Mouse (Mus musculus) hindbrain, embryonic 16.5 days (tissue): ENCODE measurements at regions not wholly inside any gene's neighbourhood (a gene's known extent, or its start where the extent isn't known, plus 50 kb on each side); places are given as distances from the start of the nearest gene placed in this dataset.

ENCODE experiments used
- ATAC-seq: fragments of 200-750 bp; cut with Nextera tagmentation; 2 replicates; pipeline ENCODE4 v1.8.0; 2017; ENCODE audit warnings: moderate TSS enrichment, moderate library complexity
- H3K27ac ChIP-seq: fragments of 300-500 bp; sonication (generic); 2 replicates; pipeline ENCODE4 v1.5.1; 2014; ENCODE audit warnings: low read depth, mild to moderate bottlenecking, control low read depth, low read length, moderate library complexity
- H3K27me3 ChIP-seq: fragments of 300-500 bp; sonication (generic); replicated peaks from 2 replicates; pipeline ENCODE4 v1.6.1; 2014; ENCODE audit warnings: low read length; ENCODE audit not compliant: control insufficient read depth, insufficient read depth
- H3K36me3 ChIP-seq: fragments of 300-500 bp; sonication (generic); 2 replicates; pipeline ENCODE4 v1.6.1; 2014; ENCODE audit warnings: mild to moderate bottlenecking, low read length, moderate library complexity, mixed read lengths; ENCODE audit not compliant: control insufficient read depth, insufficient read depth
- H3K4me1 ChIP-seq: fragments of 300-500 bp; sonication (generic); 2 replicates; pipeline ENCODE4 v1.6.1; 2014; ENCODE audit warnings: low read depth, low read length; ENCODE audit not compliant: control insufficient read depth, insufficient read depth
- H3K4me2 ChIP-seq: fragments of 300-500 bp; sonication (generic); 2 replicates; pipeline ENCODE4 v1.6.1; 2014; ENCODE audit warnings: mild to moderate bottlenecking, low read length, control low read depth, moderate library complexity
- H3K4me3 ChIP-seq: fragments of 300-500 bp; sonication (generic); 2 replicates; pipeline ENCODE4 v1.5.1; 2014; ENCODE audit warnings: mild to moderate bottlenecking, low read length, control low read depth, moderate library complexity
- H3K9ac ChIP-seq: fragments of 300-500 bp; sonication (generic); 2 replicates; pipeline ENCODE4 v1.6.1; 2014; ENCODE audit warnings: low read depth, mild to moderate bottlenecking, control low read depth, low read length, moderate library complexity
- H3K9me3 ChIP-seq: fragments of 300-500 bp; sonication (generic); 2 replicates; pipeline ENCODE4 v1.6.1; 2014; ENCODE audit warnings: mild to moderate bottlenecking, low read length, moderate library complexity; ENCODE audit not compliant: control insufficient read depth
- WGBS: fragments of 180-500 bp; shearing (Covaris S2); extraction: QIAGEN DNeasy Blood & Tissue Kit; methylation state at CpG from one replicate; pipeline ENCODE4 v1.1.7; 2014; 5-methylcytosine and 5-hydroxymethylcytosine counted together

DNA sequence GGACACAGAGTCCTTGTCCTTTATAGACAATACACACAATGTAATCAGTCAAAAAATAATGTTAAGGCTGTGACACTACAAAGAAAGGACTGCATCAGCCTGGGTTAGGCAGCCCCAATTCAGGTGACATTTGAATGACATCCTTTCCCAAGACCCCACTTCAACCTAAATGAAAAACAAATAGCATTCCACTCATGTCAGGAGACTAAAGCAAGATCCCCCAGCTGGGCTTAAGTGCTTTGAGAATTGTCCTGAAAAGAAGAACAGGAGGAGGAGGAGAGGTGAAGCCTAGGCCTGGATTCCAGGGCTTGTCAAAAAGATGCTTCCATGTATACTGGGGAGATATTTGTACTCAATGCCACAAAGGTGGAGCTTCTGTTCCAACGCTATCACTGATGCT lies 594.7 kb upstream of the Adamts9 start:
- no peak overlapping the region for H3K4me2 ChIP-seq
- H3K9me3 ChIP-seq: no peaks in the 10 kb centered on the region
- WGBS: 71% methylated on average over 1 of the region's 1 CpGs
- no peak overlapping the region for H3K27ac ChIP-seq
- H3K4me3 ChIP-seq: no peak overlapping the region
- ATAC-seq: no peak
- no peaks in the 10 kb centered on the region for H3K36me3 ChIP-seq
- H3K4me1 ChIP-seq: no peaks in the 10 kb centered on the region
- no peaks in the 10 kb centered on the region for H3K27me3 ChIP-seq
- no peak overlapping the region for H3K9ac ChIP-seq

DNA sequence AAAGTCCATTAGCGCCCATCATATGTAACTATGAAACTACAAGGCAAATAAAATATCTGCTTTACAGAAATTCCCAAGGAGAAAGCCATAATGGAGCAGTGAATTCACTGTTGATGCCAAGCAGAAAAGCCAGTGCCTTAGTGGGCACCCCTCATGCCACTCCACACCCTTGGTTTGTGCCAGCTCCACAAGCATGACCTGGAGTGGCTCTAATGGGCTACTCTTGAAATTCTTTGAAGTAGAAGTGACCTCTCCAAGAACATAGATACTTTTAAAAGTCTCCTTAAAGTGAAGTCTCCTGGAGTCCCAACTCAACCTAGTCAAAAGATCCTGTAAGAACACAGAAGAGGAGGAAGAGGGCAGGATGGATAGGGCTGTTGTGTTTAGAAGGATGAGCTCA lies 593.8 kb upstream of the Adamts9 start:
- 100% methylated on average over 1 of the region's 1 CpGs for WGBS
- Histone ChIP-seq H3K9ac (no peak overlapping the region), H3K27me3 (no peaks in the 10 kb centered on the region), H3K4me2 (no peak overlapping the region), H3K4me3 (no peak overlapping the region), H3K9me3 (no peaks in the 10 kb centered on the region), H3K4me1 (no peaks in the 10 kb centered on the region), H3K27ac (no peak overlapping the region), H3K36me3 (no peaks in the 10 kb centered on the region)
- ATAC-seq: no peak

GRCm38 (mm10) chr6:93513818-93514217 lies 570.5 kb upstream of the Adamts9 start:
- H3K27ac ChIP-seq: no peak overlapping the region
- no peaks in the 10 kb centered on the region for H3K27me3 ChIP-seq
- H3K9ac ChIP-seq: no peak overlapping the region
- ATAC-seq: no peak
- no peaks in the 10 kb centered on the region; the same call in 1 of the 2 replicates for H3K9me3 ChIP-seq
- H3K36me3 ChIP-seq: no peaks in the 10 kb centered on the region
- WGBS: 94% methylated on average over 2 of the region's 2 CpGs
- no peaks in the 10 kb centered on the region for H3K4me1 ChIP-seq
- no peak overlapping the region for H3K4me3 ChIP-seq
- no peak overlapping the region for H3K4me2 ChIP-seq

DNA sequence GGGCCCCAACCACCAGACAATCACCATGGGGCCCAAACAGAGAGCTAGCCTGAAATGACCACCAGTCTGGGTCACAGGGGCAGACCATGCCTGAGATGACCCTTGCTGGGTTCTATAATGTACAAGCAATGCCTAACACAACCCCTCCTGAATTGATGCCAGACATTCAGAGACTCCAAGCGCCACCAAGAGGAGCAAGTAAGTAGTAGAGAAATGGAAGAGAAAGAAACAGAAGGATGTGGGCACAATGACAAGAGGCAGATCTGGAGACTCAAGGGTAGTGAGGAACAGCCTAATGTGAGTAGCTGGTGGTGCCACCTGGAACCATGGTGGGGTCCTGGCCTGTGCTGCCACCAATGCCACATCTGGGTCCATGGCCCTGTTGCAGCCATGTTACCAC lies 566.6 kb upstream of the Adamts9 start:
- Histone ChIP-seq H3K4me1 (no peaks in the 10 kb centered on the region), H3K9me3 (no peaks in the 10 kb centered on the region; the same call in 1 of the 2 replicates), H3K4me3 (no peak overlapping the region), H3K9ac (no peak overlapping the region), H3K36me3 (no peaks in the 10 kb centered on the region), H3K27me3 (no peaks in the 10 kb centered on the region), H3K27ac (no peak overlapping the region), H3K4me2 (no peak overlapping the region)
- ATAC-seq: no peak
- WGBS: 45% methylated on average over 1 of the region's 1 CpGs

- no peaks in the 10 kb centered on the region for H3K9me3 ChIP-seq
- no peaks in the 10 kb centered on the region for H3K4me1 ChIP-seq
- no peak overlapping the region for H3K9ac ChIP-seq
- no peak overlapping the region for H3K27ac ChIP-seq
- 62% methylated on average over 4 of the region's 4 CpGs for WGBS
- H3K36me3 ChIP-seq: no peaks in the 10 kb centered on the region
- ATAC-seq: no peak
- no peaks in the 10 kb centered on the region for H3K27me3 ChIP-seq
- no peak overlapping the region for H3K4me3 ChIP-seq
- H3K4me2 ChIP-seq: no peak overlapping the region
These were observed 554.5 kb upstream of the Adamts9 start for GRCm38 (mm10) chr6:93497824-93498223.

DNA sequence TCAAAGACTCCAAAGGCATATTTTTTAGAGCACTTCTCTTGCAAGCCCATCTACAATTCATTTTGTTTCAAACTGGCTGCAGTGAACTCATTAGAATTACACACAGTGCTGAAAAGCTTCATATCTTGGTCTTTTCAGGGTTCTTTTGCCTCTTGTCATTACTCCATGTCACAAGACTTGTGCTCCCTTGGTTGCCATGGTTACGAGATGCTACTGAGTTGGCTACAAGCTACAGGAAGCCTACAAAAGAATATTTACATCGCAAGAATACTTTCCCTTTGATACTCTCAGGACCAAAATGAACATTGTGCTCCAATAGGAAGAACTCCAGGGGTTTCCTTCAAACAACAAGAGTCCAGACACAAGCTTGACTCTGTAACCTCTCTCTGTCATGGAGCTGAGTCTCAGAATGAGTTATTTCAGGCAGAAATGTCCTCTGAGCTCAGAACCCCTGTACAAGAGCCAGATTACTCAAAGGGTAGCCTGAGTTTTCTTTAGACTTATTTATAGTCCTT lies 545.2 kb upstream of the Adamts9 start:
- no peaks in the 10 kb centered on the region for H3K4me1 ChIP-seq
- WGBS: 57% methylated on average over 2 of the region's 2 CpGs
- H3K4me2 ChIP-seq: no peak overlapping the region
- no peaks in the 10 kb centered on the region for H3K9me3 ChIP-seq
- ATAC-seq: 0 out of 2 replicates have a peak, but pooled peaks have one; percentile 45
- no peak overlapping the region for H3K4me3 ChIP-seq
- H3K36me3 ChIP-seq: no peaks in the 10 kb centered on the region
- no peaks in the 10 kb centered on the region for H3K27me3 ChIP-seq
- H3K27ac ChIP-seq: no peak overlapping the region
- no peak overlapping the region for H3K9ac ChIP-seq

- no peak overlapping the region for H3K4me2 ChIP-seq
- H3K27me3 ChIP-seq: no peaks in the 10 kb centered on the region
- ATAC-seq: no peak
- WGBS: 58% methylated on average over 2 of the region's 2 CpGs
- no peaks in the 10 kb centered on the region for H3K36me3 ChIP-seq
- no peak overlapping the region for H3K9ac ChIP-seq
- H3K4me3 ChIP-seq: no peak overlapping the region
- H3K4me1 ChIP-seq: no peaks in the 10 kb centered on the region
- no peak overlapping the region for H3K27ac ChIP-seq
- H3K9me3 ChIP-seq: no peaks in the 10 kb centered on the region
These were observed 535.2 kb upstream of the Adamts9 start for GRCm38 (mm10) chr6:93478521-93478920.

DNA sequence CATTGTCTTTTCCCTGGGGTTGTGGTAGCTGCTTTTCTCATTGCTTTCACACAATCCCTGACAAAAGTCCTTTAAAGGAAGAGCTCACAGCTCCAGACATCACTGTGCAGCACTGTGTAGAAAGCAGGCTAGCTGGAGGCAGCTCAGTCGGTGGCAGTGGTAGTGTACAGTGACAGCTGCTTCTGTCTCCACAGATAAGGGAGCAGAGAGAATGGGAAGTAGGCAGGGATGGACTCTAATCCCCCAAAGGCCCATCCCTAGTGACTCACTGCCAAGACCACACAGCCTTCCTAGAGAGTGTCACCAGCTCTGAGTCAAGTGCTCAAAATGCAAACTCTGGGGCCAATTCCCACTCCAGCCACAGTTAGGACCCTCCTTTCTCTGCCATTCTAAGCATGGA lies 531.7 kb upstream of the Adamts9 start:
- no peaks in the 10 kb centered on the region for H3K27me3 ChIP-seq
- H3K27ac ChIP-seq: no peak overlapping the region
- H3K9me3 ChIP-seq: no peaks in the 10 kb centered on the region
- 20% methylated on average over 1 of the region's 1 CpGs for WGBS
- H3K4me1 ChIP-seq: no peaks in the 10 kb centered on the region
- no peak overlapping the region for H3K4me3 ChIP-seq
- no peaks in the 10 kb centered on the region for H3K36me3 ChIP-seq
- H3K9ac ChIP-seq: no peak overlapping the region
- ATAC-seq: no peak
- H3K4me2 ChIP-seq: no peak overlapping the region

DNA sequence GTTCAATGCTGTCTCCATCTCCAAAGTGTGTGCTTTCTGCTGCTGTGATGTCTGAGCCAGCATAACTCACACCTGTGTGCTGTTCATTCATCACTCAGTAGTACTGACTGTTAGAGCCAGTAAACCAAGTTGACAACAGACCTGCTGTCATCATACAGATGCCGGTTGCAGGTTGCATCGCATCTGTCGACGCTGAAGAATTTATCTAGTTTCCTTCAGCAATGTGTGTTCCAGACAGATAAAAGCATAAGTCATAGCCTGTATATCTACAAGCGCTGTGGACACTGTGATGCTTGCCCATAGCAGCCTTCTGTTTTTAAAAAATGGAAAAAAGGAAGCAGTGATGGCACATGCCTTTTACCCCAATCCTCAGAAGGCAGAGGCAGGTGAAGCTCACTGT lies 524.6 kb upstream of the Adamts9 start:
- 92% methylated on average over 5 of the region's 5 CpGs for WGBS

DNA sequence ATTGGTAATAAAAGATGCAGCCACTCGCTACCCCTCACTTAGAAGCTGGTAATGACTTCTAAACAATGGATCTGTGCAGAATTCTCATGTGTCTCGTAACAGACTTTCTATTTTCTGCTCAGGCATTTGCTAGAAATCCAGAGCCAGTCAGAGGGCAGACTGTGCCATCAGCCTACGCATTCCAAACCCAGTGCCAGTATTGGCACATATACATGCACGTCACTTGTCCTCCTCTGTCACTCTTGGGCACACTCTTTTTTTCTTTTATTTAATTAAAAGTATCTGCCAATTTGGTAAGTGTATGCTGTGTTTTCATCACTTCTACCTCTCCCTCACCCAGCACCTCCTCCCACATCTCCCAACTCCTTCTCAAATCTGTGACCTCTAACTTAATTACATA lies 519.6 kb upstream of the Adamts9 start:
- no peak overlapping the region for H3K9ac ChIP-seq
- no peak overlapping the region for H3K27ac ChIP-seq
- no peak overlapping the region for H3K4me3 ChIP-seq
- H3K4me2 ChIP-seq: no peak overlapping the region
- WGBS: 62% methylated on average over 4 of the region's 4 CpGs
- H3K36me3 ChIP-seq: no peaks in the 10 kb centered on the region
- no peaks in the 10 kb centered on the region for H3K27me3 ChIP-seq
- ATAC-seq: no peak
- H3K9me3 ChIP-seq: no peaks in the 10 kb centered on the region; the same call in 1 of the 2 replicates
- H3K4me1 ChIP-seq: peaks cover 3% of the 10 kb centered on the region

More for the DNA sequence above, 524.6 kb upstream of the Adamts9 start:
- Histone ChIP-seq H3K27me3 (no peaks in the 10 kb centered on the region), H3K9ac (no peak overlapping the region), H3K4me3 (no peak overlapping the region), H3K9me3 (no peaks in the 10 kb centered on the region; the same call in 1 of the 2 replicates), H3K4me2 (no peak overlapping the region), H3K27ac (no peak overlapping the region), H3K36me3 (no peaks in the 10 kb centered on the region), H3K4me1 (no peaks in the 10 kb centered on the region)
- no peak for ATAC-seq
